Mouse (Mus musculus) hindbrain, embryonic 12.5 days (tissue): ENCODE data around the gene Elmo3. TPM values are rescaled to one million over a fixed set of nuclear protein-coding genes. Genes with fewer than 3 reads are reported as not detected.

Source experiments
- ATAC-seq: fragments of 200-750 bp; cut with Nextera tagmentation; 2 replicates; pipeline ENCODE4 v1.8.0; 2017; ENCODE audit warnings: moderate TSS enrichment; ENCODE audit not compliant: low FRiP score
- H3K27ac ChIP-seq: fragments of 300-500 bp; sonication (generic); 2 replicates; pipeline ENCODE4 v1.5.1; 2016; ENCODE audit warnings: mild to moderate bottlenecking
- H3K27me3 ChIP-seq: fragments of 300-500 bp; sonication (generic); 2 replicates; pipeline ENCODE4 v1.6.1; 2016; ENCODE audit warnings: mild to moderate bottlenecking
- H3K36me3 ChIP-seq: fragments of 300-500 bp; sonication (generic); 2 replicates; pipeline ENCODE4 v1.6.1; 2016; ENCODE audit warnings: mild to moderate bottlenecking
- H3K4me1 ChIP-seq: fragments of 300-500 bp; sonication (generic); 2 replicates; pipeline ENCODE4 v1.6.1; 2016
- H3K4me2 ChIP-seq: fragments of 300-500 bp; sonication (generic); replicated peaks from 2 replicates; pipeline ENCODE4 v1.6.1; 2016; ENCODE audit warnings: mild to moderate bottlenecking
- H3K4me3 ChIP-seq: fragments of 300-500 bp; sonication (generic); 2 replicates; pipeline ENCODE4 v1.5.1; 2016; ENCODE audit warnings: mild to moderate bottlenecking
- H3K9ac ChIP-seq: fragments of 300-500 bp; sonication (generic); 2 replicates; pipeline ENCODE4 v1.6.1; 2016; ENCODE audit warnings: mild to moderate bottlenecking, moderate library complexity
- H3K9me3 ChIP-seq: fragments of 300-500 bp; sonication (generic); replicated peaks from 2 replicates; pipeline ENCODE4 v1.6.1; 2016; ENCODE audit warnings: mild to moderate bottlenecking
- WGBS: fragments of 180-500 bp; shearing (Covaris S2); methylation state at CpG from one replicate; pipeline ENCODE4 v1.1.7; 2016; 5-methylcytosine and 5-hydroxymethylcytosine counted together
- polyA plus RNA-seq: library from polyadenylated mRNA; unstranded; fragments of >200 nt; fragmentation: Nextera tagmentation; extraction: Ambion mirVana; gene quantifications from 2 replicates; pipeline ENCODE4 v1.2.1, GENCODE M21; 2016

The Elmo3 gene
- polyA plus RNA-seq, 1 experiment from 2014 or later, result 3.2 TPM

DNA sequence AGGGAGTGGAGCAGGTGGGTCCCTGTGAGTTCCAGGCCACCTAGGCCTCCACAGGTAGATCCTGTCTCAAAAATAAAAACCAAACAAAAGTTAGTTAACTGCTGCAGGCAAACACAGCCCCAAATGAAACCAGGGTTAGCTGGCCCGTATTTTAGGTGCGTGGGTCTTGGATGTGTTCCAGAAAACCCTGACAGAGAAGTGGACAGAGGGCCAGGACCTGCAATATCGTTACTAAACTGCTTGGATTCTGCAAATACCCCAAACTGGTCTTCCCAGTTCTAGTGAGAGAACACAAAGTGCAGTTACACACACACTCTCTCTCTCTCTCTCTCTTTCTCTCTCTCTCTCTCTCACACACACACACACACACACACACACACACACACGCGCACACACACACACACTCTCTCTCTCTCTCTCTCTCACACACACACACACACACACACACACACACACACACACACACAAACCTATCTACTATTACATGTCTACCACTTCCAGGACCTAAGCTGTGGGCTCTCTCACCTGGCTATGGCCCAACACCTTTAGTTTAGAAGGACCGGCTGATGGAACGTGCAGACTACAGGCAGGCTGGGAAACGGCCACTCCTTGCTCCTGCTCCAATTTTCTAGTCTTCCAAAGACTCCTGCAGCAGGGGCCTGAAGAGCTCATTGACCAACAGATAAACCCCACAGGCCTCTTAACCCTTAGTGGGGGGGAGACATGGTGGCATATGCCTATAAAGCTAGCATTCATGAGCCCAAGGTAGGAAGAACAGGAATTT, 38.6 kb downstream of the Elmo3 start:
- 83% methylated on average over 6 of the region's 8 CpGs for WGBS
- Histone ChIP-seq H3K4me3 (no peak overlapping the region), H3K27me3 (peaks cover 13% of the 10 kb centered on the region), H3K36me3 (no peaks in the 10 kb centered on the region), H3K4me2 (no peak overlapping the region), H3K27ac (no peak overlapping the region), H3K9me3 (no peaks in the 10 kb centered on the region), H3K9ac (no peak overlapping the region), H3K4me1 (peaks cover 24% of the 10 kb centered on the region)
- ATAC-seq, result no peak

DNA sequence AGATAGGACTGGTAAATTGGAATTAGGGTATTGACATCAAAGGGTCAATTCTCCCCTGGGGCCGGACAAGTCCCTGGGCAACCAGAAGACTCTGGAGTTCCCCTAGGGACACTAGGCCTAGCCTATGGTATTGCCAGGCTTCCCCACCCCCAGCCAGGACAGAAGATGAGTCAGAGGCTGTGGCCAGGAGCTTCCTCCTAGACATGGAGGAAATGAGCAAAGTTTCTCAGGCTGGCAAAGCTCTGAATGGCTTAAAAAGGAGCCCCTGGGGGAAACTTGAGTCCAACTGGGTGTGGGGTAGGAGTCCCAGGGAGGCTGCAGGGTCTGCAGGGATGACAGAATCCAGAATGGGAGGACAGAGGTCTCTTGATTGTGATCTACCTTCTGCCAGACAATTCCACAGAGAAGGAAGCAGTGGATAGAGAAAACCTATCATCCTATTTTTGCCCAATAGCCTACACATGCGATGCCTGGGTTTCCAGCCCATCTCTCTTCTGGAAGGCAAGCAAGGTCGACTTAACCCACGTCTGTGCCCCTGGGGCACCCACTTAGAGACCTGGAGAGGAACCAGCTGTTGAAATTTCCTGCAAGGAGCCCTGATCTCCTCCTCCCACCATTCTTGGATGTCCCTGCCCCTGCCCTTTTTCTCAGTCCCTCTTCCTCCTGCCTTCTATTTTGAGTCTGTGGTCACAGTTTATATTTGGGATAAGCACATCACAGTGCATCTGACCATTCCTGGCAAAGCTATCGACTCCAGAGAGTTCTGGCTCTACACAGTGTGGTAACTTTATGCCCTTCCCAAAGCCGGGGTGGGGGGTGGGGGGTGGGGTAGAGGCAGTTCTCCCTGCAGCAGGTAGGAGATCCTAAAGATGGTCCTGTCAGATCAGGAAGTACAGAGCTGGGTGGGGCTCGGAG, 39.9 kb downstream of the Elmo3 start:
- Histone ChIP-seq H3K36me3 (no peaks in the 10 kb centered on the region), H3K9me3 (no peaks in the 10 kb centered on the region), H3K4me1 (peaks cover 35% of the 10 kb centered on the region), H3K27ac (no peak overlapping the region), H3K9ac (no peak overlapping the region), H3K27me3 (peaks cover 13% of the 10 kb centered on the region), H3K4me3 (no peak overlapping the region), H3K4me2 (peak overlapping the region; percentile 13; the same call in 1 of the 2 replicates)
- no peak for ATAC-seq
- WGBS, result 68% methylated on average over 7 of the region's 7 CpGs

DNA sequence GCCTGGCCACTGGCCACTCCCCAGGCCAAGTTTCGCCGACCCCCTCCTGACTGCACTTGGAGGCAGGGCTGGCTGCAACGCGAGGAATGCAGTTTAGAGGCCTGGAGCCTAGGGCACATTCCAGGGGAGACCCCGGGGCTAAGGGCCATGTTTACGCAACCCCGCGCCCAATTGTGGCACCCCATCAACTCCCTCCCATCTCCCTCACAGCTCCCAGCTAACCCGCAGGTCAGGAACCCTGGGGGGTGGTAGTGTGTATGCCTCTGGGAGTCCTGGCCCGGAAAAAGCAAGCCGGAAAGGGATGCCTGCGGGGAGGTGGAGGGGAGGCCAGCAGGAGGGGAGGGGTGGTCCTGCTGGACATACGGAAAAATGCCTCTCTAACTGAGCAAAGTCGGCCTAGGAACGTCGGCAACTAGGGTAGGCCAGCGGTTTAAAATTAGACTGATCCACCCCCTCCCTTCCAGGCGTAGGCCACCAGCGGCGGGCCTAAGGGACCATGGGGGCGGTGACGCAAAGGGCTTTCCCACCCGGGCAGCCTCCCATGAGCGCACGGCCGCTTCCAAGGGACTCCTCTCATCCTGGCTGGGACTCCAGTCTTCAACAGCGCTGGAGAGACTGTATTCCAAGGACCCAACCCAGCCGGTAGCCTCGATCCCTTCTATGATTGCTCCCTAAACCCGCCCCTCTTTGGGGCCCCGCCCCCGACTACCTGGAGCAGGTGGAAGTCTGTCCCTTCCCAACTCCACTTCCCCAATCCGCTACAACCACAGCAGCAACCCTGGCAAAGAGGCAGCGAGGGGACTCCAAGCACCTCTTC, 41.4 kb downstream of the Elmo3 start:
- peak overlapping the region; percentile 65 for H3K9ac ChIP-seq
- H3K27ac ChIP-seq, result peak overlapping the region; percentile 44; the same call in 1 of the 2 replicates
- H3K27me3 ChIP-seq, result peaks cover 16% of the 10 kb centered on the region

DNA sequence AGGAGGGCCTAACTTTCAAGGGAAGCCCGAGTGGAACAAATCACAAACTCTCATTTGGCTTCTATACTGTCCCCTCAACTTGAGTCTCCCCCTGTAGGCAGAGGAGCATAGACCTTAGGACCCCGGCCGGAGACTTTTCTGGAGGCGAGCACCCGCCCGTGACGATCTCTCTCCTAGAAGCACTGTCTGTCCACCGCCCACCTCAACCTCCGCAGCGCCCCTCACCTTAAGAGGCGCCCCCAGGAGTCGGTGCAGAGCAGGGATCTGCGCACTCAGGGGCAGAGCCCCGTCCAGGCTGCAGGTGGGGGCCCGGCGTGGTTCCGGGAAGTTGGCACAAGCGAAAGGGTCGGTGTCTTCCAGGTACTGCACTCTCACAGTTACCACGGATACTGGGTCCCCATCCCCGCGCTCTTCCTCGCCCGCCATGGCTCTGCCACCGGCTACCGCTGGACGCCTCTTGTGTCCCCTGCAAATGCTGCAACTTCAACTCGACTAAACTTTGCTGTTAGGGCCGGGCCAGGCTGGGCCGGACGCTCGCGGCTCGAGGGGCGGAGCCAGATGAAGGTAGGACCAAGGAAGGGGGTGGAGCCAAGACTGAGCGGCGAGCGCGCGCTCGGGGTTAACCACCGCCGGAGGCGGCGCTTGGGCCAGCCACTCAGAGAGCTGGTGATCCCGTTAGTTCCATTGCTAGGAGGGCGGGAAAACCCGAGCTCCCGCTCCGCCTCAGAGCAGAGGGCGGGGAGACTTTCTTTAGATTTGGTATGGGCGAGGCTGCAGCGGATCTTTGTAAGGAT, 42.2 kb downstream of the Elmo3 start, which contains the start of gene Fhod1:
Gene Fhod1, minus strand, starts transcription at position 526 of the 794 bp plus-strand sequence.
- WGBS, result under 1% methylated on average over 53 of the region's 53 CpGs
- H3K4me1 ChIP-seq, result peaks cover 33% of the 10 kb centered on the region
- peak within 1 kb of the TSS; percentile 58 for H3K27ac ChIP-seq
- peaks cover 16% of the 10 kb centered on the region for H3K27me3 ChIP-seq
- peak; percentile 85 for ATAC-seq
- H3K9ac ChIP-seq, result peak within 1 kb of the TSS; percentile 85
- peak within 1 kb of the TSS; percentile 70 for H3K4me3 ChIP-seq
- H3K9me3 ChIP-seq, result no peaks in the 10 kb centered on the region
- no peaks in the 10 kb centered on the region; the same call in 1 of the 2 replicates for H3K36me3 ChIP-seq
- peak within 1 kb of the TSS; percentile 99 for H3K4me2 ChIP-seq

More for the DNA sequence above, 41.4 kb downstream of the Elmo3 start:
- Histone ChIP-seq H3K9me3 (no peaks in the 10 kb centered on the region), H3K36me3 (no peaks in the 10 kb centered on the region), H3K4me1 (peaks cover 33% of the 10 kb centered on the region), H3K4me3 (peak overlapping the region; percentile 70), H3K4me2 (peak overlapping the region; percentile 99)
- 2% methylated on average over 34 of the region's 34 CpGs for WGBS
- peak; percentile 12; the same call in 1 of the 2 replicates for ATAC-seq

DNA sequence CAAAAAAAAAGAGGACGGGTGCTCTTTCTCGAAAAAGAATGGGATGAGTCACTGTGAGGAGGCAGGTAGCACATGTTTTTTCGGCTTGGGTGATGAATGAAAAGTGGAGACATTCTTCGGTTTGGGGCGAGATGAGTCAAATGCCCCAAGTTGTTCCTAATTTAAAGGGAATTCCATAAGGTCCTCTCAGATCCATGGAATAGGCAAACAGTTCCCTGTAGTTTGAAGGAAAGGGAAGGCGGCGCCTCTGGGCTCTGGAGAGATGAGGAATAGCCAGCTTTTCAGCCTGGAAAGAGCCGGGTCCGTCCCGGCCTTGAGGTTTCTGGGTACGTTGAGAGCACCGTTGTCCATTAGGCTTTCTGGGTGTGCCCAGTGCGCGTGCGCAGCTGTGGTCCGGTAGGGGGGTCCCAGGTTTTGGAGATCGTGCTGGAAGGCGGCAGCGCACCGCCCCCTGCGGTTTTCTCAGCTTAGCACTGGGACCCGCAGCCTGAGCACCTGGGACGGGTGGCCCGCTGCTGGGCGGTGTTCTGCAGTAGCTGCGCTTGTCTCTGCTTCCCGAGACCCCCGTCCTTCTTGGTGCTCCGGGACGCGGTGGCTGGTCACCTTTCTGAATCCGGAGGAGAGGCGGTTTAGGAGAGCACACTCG, 43.2 kb downstream of the Elmo3 start, which contains the start of gene Slc9a5:
Gene Slc9a5, plus strand, starts transcription at position 394 of the 646 bp plus-strand sequence.
- peak; percentile 30 for ATAC-seq
- Histone ChIP-seq H3K36me3 (no peaks in the 10 kb centered on the region; the same call in 1 of the 2 replicates), H3K4me2 (peak within 1 kb of the TSS; percentile 99), H3K4me3 (peak within 1 kb of the TSS; percentile 70), H3K4me1 (peaks cover 33% of the 10 kb centered on the region), H3K27me3 (peaks cover 16% of the 10 kb centered on the region), H3K27ac (peak within 1 kb of the TSS; percentile 58), H3K9me3 (no peaks in the 10 kb centered on the region), H3K9ac (peak within 1 kb of the TSS; percentile 85)
- WGBS, result 0% methylated on average over 34 of the region's 34 CpGs

DNA sequence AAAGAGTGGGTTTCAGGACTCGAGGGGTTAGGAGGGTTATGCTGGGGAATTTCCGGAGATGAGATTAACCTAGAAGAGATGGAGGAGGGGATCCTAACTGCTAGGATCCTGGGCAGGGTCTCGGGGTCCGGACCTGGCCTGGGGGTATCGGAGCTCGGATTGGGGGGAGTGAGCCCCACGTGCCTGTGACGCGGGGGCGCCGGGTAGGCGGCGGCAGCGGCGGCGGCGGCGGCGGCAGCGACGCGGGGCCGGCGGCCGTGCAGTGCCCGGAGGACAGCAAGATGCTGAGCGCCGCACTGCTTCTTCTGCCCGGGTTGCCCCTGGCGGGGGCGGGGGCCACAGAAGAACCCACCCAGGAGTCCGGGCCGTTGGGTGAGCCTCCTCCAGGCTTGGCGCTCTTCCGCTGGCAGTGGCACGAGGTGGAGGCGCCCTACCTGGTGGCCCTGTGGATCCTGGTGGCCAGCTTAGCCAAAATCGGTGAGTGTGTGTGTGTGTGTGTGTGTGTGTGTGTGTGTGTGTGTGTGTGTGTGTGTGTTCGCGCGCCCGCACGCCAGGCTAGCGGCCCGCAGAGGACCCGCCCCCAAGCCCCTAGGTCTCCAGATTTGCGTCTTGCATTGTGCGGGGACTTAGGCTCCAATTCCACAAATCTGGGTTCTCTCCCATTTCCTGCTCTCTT, 43.8 kb downstream of the Elmo3 start:
- Histone ChIP-seq H3K27ac (peak overlapping the region; percentile 58), H3K9ac (peak overlapping the region; percentile 85), H3K36me3 (peaks cover 3% of the 10 kb centered on the region; the same call in 1 of the 2 replicates), H3K9me3 (no peaks in the 10 kb centered on the region), H3K4me2 (peak overlapping the region; percentile 99), H3K27me3 (peaks cover 16% of the 10 kb centered on the region), H3K4me3 (peak overlapping the region; percentile 70), H3K4me1 (peaks cover 33% of the 10 kb centered on the region)
- ATAC-seq, result peak; percentile 39
- WGBS, result under 1% methylated on average over 48 of the region's 48 CpGs

DNA sequence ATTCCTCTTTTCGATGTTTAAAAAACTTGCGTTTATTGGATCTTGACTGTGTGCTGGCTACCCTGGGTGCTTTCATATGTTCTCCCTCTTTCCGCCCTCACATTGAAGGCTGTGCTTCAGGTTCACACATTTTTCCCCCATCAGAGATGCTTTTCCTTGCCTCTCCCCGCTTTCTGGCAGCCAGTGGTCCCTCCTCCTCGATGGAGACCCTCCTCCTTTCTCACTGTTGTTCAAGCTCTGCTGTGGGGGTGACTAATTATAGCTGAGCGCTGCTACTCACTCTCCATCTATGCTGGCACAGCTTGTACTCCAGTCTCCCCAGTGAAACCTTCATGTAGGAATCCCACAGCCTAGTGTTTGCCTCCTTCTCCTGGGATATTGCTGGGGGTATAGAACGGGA, 44.8 kb downstream of the Elmo3 start:
- H3K4me2 ChIP-seq, result peak overlapping the region; percentile 99
- WGBS, result 38% methylated on average over 7 of the region's 7 CpGs
- H3K27me3 ChIP-seq, result peaks cover 16% of the 10 kb centered on the region
- peak overlapping the region; percentile 70 for H3K4me3 ChIP-seq
- H3K9ac ChIP-seq, result peak overlapping the region; percentile 85; the same call in 1 of the 2 replicates
- H3K36me3 ChIP-seq, result peaks cover 3% of the 10 kb centered on the region; the same call in 1 of the 2 replicates
- H3K27ac ChIP-seq, result no peak overlapping the region
- no peak for ATAC-seq
- peaks cover 36% of the 10 kb centered on the region for H3K4me1 ChIP-seq
- no peaks in the 10 kb centered on the region for H3K9me3 ChIP-seq

DNA sequence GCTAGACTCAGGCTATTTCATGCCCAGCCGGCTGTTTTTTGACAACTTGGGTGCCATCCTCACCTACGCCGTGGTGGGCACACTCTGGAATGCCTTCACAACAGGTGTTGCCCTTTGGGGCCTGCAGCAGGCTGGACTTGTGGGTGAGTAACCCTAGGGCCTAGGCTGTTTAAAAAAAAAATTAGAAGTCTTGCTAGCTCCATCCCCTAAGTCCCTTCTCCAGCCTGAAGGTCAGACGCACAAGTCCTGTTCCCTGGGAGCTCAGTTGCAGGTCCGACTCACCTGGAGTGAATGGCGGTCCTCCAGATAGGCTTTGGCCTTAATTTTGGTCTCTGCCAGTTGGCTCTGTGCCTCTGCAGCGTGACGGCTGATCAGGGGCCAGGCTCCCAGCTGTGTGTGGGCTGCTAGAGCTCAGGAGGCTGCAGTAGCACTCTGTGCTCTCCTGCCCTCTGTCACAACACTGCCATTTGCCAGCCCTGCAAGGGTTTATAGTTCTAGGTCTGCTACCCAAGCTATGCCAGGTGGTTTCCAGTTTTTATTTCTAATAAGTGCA, 48.3 kb downstream of the Elmo3 start:
- Histone ChIP-seq H3K4me1 (peaks cover 18% of the 10 kb centered on the region), H3K36me3 (peaks cover 12% of the 10 kb centered on the region; the same call in 1 of the 2 replicates), H3K27me3 (0 out of 2 replicates have a peak, but pooled peaks cover 7% of the 10 kb centered on the region), H3K9ac (no peak overlapping the region), H3K27ac (no peak overlapping the region), H3K4me3 (no peak overlapping the region), H3K4me2 (no peak overlapping the region), H3K9me3 (no peaks in the 10 kb centered on the region)
- WGBS, result 78% methylated on average over 8 of the region's 8 CpGs
- ATAC-seq, result no peak

DNA sequence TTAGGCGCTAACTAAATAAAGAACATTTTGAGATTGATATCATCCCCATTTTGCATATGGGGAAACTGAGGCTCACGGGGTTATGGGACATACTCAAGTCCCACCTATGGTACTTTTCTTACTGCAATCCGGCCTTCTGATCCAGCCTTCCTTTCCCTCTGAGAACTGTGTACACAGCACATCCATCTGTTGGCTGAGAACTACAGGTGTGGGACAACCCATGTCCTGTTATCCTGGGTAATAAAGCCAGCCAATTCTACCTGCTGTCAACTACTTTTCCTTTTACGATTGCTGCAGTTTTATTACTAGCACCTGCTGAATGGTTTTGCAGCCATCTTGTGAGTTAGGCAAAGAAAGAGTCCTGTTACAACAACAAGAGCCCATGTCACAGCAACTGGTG, 49.1 kb downstream of the Elmo3 start:
- Histone ChIP-seq H3K4me1 (peaks cover 18% of the 10 kb centered on the region), H3K4me2 (no peak overlapping the region), H3K9me3 (no peaks in the 10 kb centered on the region), H3K27me3 (0 out of 2 replicates have a peak, but pooled peaks cover 7% of the 10 kb centered on the region), H3K36me3 (peaks cover 12% of the 10 kb centered on the region; the same call in 1 of the 2 replicates), H3K4me3 (no peak overlapping the region), H3K27ac (no peak overlapping the region), H3K9ac (no peak overlapping the region)
- ATAC-seq, result no peak
- 87% methylated on average over 4 of the region's 4 CpGs for WGBS
